Mouse (Mus musculus) layer of hippocampus, adult 18-20 months (tissue): ENCODE measurements around the gene Abtb2. TPM values are rescaled to one million over a fixed set of nuclear protein-coding genes. Genes with fewer than 3 reads are reported as not detected.

Experiments used
- total RNA-seq, 2 experiments: library from RNA; stranded (reverse); gene quantifications; 2 replicates each; pipeline ENCODE4 v1.2.3; 2021

The Abtb2 gene
- total RNA-seq, 2 experiments from 2014 or later, result 7.8 to 8.0 TPM

Other genes with a start within 250 kb of the Abtb2 start
- 1 to 10 TPM; 1.4 to 2.0 TPM for gene Elf5, start 154.6 kb upstream of the Abtb2 start, total RNA-seq
- 10 to 100 TPM; 53.3 to 53.5 TPM for gene Cat, start 81.2 kb upstream of the Abtb2 start, total RNA-seq
- gene Nat10, start 195.0 kb downstream of the Abtb2 start, total RNA-seq, result 10 to 100 TPM; 30.3 to 33.3 TPM
- 100 to 1,000 TPM; 308 to 313 TPM for gene Caprin1, start 231.3 kb downstream of the Abtb2 start, total RNA-seq